8 mouse cellular contexts compared by ENCODE assay signal in genomic region chr10:84450654-84451053, GRCm38 (mm10). TPM values are rescaled to one million over a fixed set of nuclear protein-coding genes. Genes with fewer than 3 reads are reported as not detected.
DNase-seq lines count a peak whose midpoint lies in the region; ATAC-seq and TF ChIP-seq lines count a peak whose summit lies in the region.

No protein-coding gene starts in this region.

- no peaks in the 10 kb centered on the region for H3K36me3 ChIP-seq in MEL (ENCODE audit: control insufficient read depth in 1 of 2, insufficient read depth in 2 of 2, low read length in 2 of 2)
- no peaks in the 10 kb centered on the region for H3K36me3 ChIP-seq in forebrain, embryonic 15.5 days
- H3K36me3 ChIP-seq in hindbrain, embryonic 13.5 days = no peaks in the 10 kb centered on the region

- DNase-seq in MEL (ENCODE audit: low read depth, low spot score) = peak; percentile 81
- DNase-seq in layer of hippocampus, postnatal 10 days (ENCODE audit: low spot score in 2 of 2) = peak; percentile 91 to 93
- peak; percentile 83 to 92 for DNase-seq in right cerebral cortex, postnatal 10 days (ENCODE audit: low spot score in 2 of 2)
- DNase-seq in urinary bladder, postnatal 10 days (ENCODE audit: low spot score) = peak; percentile 66

- TF ChIP-seq EP300 in MEL (IDR thresholded peaks at IDR 0.05; ENCODE audit: low read depth in 1 of 2, low read length in 2 of 2) = no peak

- no peak for TF ChIP-seq POLR2A in MEL (IDR thresholded peaks at IDR 0.05; ENCODE audit: control insufficient read depth in 1 of 2, insufficient read depth in 1 of 2, low read depth in 1 of 2, low read length in 2 of 2, poor library complexity in 1 of 2)

- H3K9me3 ChIP-seq in MEL (replicated peaks; ENCODE audit: insufficient read depth, low read length) = no peaks in the 10 kb centered on the region
- H3K9me3 ChIP-seq in forebrain, embryonic 15.5 days = no peaks in the 10 kb centered on the region
- no peaks in the 10 kb centered on the region for H3K9me3 ChIP-seq in hindbrain, embryonic 13.5 days

- H3K4me1 ChIP-seq in MEL (ENCODE audit: control insufficient read depth in 1 of 2, insufficient read depth in 2 of 2, low read length in 2 of 2) = no peaks in the 10 kb centered on the region
- 0 out of 2 replicates have a peak, but pooled peaks cover 4% of the 10 kb centered on the region for H3K4me1 ChIP-seq in forebrain, embryonic 15.5 days
- H3K4me1 ChIP-seq in hindbrain, embryonic 13.5 days (replicated peaks) = peaks cover 7% of the 10 kb centered on the region

- H3K27ac ChIP-seq in MEL (ENCODE audit: control insufficient read depth, low read depth, low read length) = no peak overlapping the region
- H3K27ac ChIP-seq in forebrain, embryonic 15.5 days (replicated peaks) = no peak overlapping the region
- no peak overlapping the region for H3K27ac ChIP-seq in hindbrain, embryonic 13.5 days

- H3K4me2 ChIP-seq in forebrain, embryonic 15.5 days (replicated peaks) = no peak overlapping the region
- H3K4me2 ChIP-seq in hindbrain, embryonic 13.5 days = no peak overlapping the region

- ATAC-seq in cerebellum, adult (ENCODE audit: insufficient number of reproducible peaks, low FRiP score, low TSS enrichment) = peak; percentile 56; the same call in 1 of the 2 replicates
- peak; percentile 88 for ATAC-seq in forebrain, embryonic 15.5 days (replicated peaks)
- ATAC-seq in hindbrain, embryonic 13.5 days (ENCODE audit: low FRiP score) = peak; percentile 62; the same call in 1 of the 2 replicates
- peak; percentile 78 for ATAC-seq in megakaryocyte, adult 5-6 weeks (ENCODE audit: poor library complexity, severe bottlenecking)

- H3K9ac ChIP-seq in MEL (ENCODE audit: control insufficient read depth, low read depth, low read length, poor library complexity, severe bottlenecking) = no peak overlapping the region; the same call in 1 of the 2 replicates
- H3K9ac ChIP-seq in forebrain, embryonic 15.5 days (replicated peaks) = no peak overlapping the region
- H3K9ac ChIP-seq in hindbrain, embryonic 13.5 days = no peak overlapping the region

- no peaks in the 10 kb centered on the region for H3K79me2 ChIP-seq in MEL (ENCODE audit: control insufficient read depth, insufficient read depth, low read length, poor library complexity)

- no peak overlapping the region for H3K4me3 ChIP-seq in MEL (ENCODE audit: control insufficient read depth in 1 of 2, insufficient read depth in 1 of 2, low read depth in 2 of 2, low read length in 2 of 2)
- no peak overlapping the region for H3K4me3 ChIP-seq in forebrain, embryonic 15.5 days
- H3K4me3 ChIP-seq in hindbrain, embryonic 13.5 days = no peak overlapping the region

- TF ChIP-seq RAD21 in MEL (IDR thresholded peaks at IDR 0.05; ENCODE audit: low read depth, low read length) = peak; percentile 85

- peaks cover 0 to 2% of the 10 kb centered on the region in 2 experiments; a peak in 2 of 4 replicates for H3K27me3 ChIP-seq in MEL (ENCODE audit: control insufficient read depth in 1 of 2, insufficient read depth in 2 of 2, low read length in 2 of 2)
- H3K27me3 ChIP-seq in forebrain, embryonic 15.5 days = no peaks in the 10 kb centered on the region
- no peaks in the 10 kb centered on the region for H3K27me3 ChIP-seq in hindbrain, embryonic 13.5 days

- peak; percentile 61 to 89 (median 85) for TF ChIP-seq CTCF in MEL (IDR thresholded peaks at IDR 0.05 in 2 of 3, conservative IDR thresholded peaks at IDR 0.05 in 1 of 3; ENCODE audit: control insufficient read depth in 1 of 3, insufficient read depth in 1 of 3, low read depth in 2 of 3, low read length in 3 of 3, poor library complexity in 1 of 3, severe bottlenecking in 1 of 3)

- under 1% methylated on average over 10 of the region's 10 CpGs for WGBS in forebrain, embryonic 15.5 days
- WGBS in hindbrain, embryonic 13.5 days = 3% methylated on average over 10 of the region's 10 CpGs

TF ChIP-seq in MEL, 35 proteins besides CTCF, POLR2A, EP300 and RAD21:
- no peak for TF ChIP-seq JUND (IDR thresholded peaks at IDR 0.05; ENCODE audit: low read depth, low read length)
- peak; percentile 85 for TF ChIP-seq SMC3 (IDR thresholded peaks at IDR 0.05; ENCODE audit: low read depth, low read length)
- no peak for TF ChIP-seq ETS1 (IDR thresholded peaks at IDR 0.05; ENCODE audit: low read depth, low read length)
- TF ChIP-seq ZC3H11A (IDR thresholded peaks at IDR 0.05; ENCODE audit: low read depth, low read length) = peak; percentile 74
- TF ChIP-seq BHLHE40 (IDR thresholded peaks at IDR 0.05; ENCODE audit: borderline replicate concordance, low read depth, low read length) = 0 out of 2 replicates have a peak, but pooled peaks have one; percentile 6
- no peak for TF ChIP-seq MXI1 (IDR thresholded peaks at IDR 0.05; ENCODE audit: low read depth, low read length)

RNA-seq across cellular contexts. Expression of gene Nuak1, which starts 10.3 kb away (rescaled TPM):
- 0.92 and 1.1 TPM in 2 replicates for total RNA-seq in MEL (2012; rRNA removed)
- polyA plus RNA-seq in MEL (2012; ENCODE audit: insufficient read depth in 1 of 2, insufficient read length in 2 of 2, low read depth in 1 of 2, low replicate concordance in 2 of 2, missing spikeins in 1 of 2) = 1 to 10 TPM in 1 of 2 experiments, not detected in 1; 2.2 TPM
- 11.6 and 12.6 TPM in 2 replicates for polyA plus RNA-seq in forebrain, embryonic 15.5 days (2015; fragmentation: Nextera tagmentation; extraction: Ambion mirVana)
- polyA plus RNA-seq in hindbrain, embryonic 13.5 days (2015; fragmentation: Nextera tagmentation; extraction: Ambion mirVana) = 4.6 and 4.8 TPM in 2 replicates
- total RNA-seq in layer of hippocampus, postnatal 10 days (2021) = 10 to 100 TPM; 45.2 to 54.6 TPM
- total RNA-seq in megakaryocyte, adult 5-6 weeks (2015) = 0.05 and 0.29 TPM in 2 replicates
- total RNA-seq in megakaryocyte, adult 5-6 weeks (2017) = 0.11 and 0.37 TPM in 2 replicates

Comparison
In these comparisons a context has a peak if more than half of its experiments do, and no peak if none do; other contexts are left out.
1. RNA of gene Nuak1, which starts 10.3 kb away (total RNA-seq): 45.2 to 54.6 TPM in layer of hippocampus, postnatal 10 days; 0.92 to 1.1 TPM in MEL and 0.05 to 0.37 TPM in megakaryocyte, adult 5-6 weeks; every median in the first group is over 10 times any median in the second.
2. Peak in every context shown above with its lines, with median percentiles within 50 percentile points of each other: DNase-seq and ATAC-seq.